Mouse (Mus musculus): Measurements from ENCODE around the gene Lin28b.

DNA sequence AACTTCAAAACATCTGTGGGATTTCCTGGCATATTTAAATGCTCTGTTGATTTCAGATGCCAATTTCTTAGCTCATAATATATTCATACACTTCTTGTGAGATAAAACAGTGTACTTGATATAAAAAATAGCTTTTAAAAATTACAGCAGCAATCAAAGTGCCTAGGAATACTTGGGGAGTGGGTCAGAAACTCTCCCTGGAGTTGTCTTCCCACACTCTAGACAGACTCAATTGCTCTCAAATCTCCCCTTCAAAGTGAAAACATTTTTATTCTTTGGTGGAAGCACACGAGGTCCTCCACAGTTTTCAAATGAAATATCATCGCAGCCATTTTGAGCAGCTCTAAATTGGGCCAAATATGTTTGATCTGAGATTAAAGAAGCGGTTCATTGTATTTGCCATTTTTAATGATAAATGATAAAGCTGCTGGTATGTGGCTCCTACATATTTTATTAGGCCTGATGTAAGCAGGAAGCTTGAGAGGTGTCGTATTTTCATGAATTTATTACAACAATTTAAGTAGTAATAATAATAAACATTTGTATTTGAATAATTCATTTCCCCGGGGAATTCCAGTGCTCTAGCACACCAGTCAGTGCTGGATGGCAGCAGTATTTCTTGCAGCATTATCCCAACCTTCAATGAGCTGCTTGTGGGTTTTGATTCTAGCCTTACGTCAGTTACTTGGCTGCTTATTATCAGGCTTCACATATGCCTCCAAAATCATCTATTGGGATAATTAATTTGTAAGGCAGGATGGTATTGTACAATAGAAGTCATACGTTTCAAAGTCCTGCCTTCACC lies 157.8 kb downstream of the Lin28b start:
- no peak for TF ChIP-seq CTCF (conservative IDR thresholded peaks at IDR 0.05; ENCODE audit: low read length)
- TF ChIP-seq POU5F1 (IDR thresholded peaks at IDR 0.05; ENCODE audit: borderline replicate concordance, low read length), result no peak
